Mouse (Mus musculus) liver, adult 2 months (tissue): ENCODE data around the gene Myl9. TPM values are rescaled to one million over a fixed set of nuclear protein-coding genes. Genes with fewer than 3 reads are reported as not detected.
A peak's percentile ranks its signal among the peaks of the same experiment; 100 is the strongest.

Experiments
- DNase-seq: peaks from one replicate; pipeline ENCODE4 v3.0.0-alpha.2; 2011; ENCODE audit warnings: low read depth, low spot score; ENCODE audit errors: extremely low read depth
- H3K27ac ChIP-seq: fragments of 200-500 bp; replicated peaks from 2 replicates; pipeline ENCODE4 v1.5.1; 2012; ENCODE audit warnings: low read depth, mild to moderate bottlenecking, control low read depth, inconsistent platforms, low read length; ENCODE audit not compliant: insufficient read depth
- H3K27me3 ChIP-seq: fragments of 200-500 bp; 2 replicates; pipeline ENCODE4 v1.6.1; 2012; ENCODE audit warnings: mild to moderate bottlenecking, moderate library complexity, low read length, inconsistent platforms; ENCODE audit not compliant: control insufficient read depth, insufficient read depth
- H3K36me3 ChIP-seq: fragments of 200-500 bp; 2 replicates; pipeline ENCODE4 v1.6.1; 2012; ENCODE audit warnings: low read length, inconsistent platforms; ENCODE audit not compliant: control insufficient read depth, insufficient read depth
- H3K4me1 ChIP-seq: fragments of 200-500 bp; 2 replicates; pipeline ENCODE4 v1.6.1; 2011; ENCODE audit warnings: low read length; ENCODE audit not compliant: control insufficient read depth, insufficient read depth
- H3K4me3 ChIP-seq: fragments of 200-500 bp; 2 replicates; pipeline ENCODE4 v1.5.1; 2011; ENCODE audit warnings: low read depth, mild to moderate bottlenecking, control low read depth, low read length, moderate library complexity; ENCODE audit not compliant: insufficient read depth
- H3K79me2 ChIP-seq: fragments of 200-500 bp; 2 replicates; pipeline ENCODE4 v1.6.1; 2012; ENCODE audit warnings: inconsistent platforms, mild to moderate bottlenecking, low read length, moderate library complexity; ENCODE audit not compliant: control insufficient read depth, insufficient read depth
- H3K9ac ChIP-seq: fragments of 200-500 bp; 2 replicates; pipeline ENCODE4 v1.6.1; 2012; ENCODE audit warnings: low read depth, mild to moderate bottlenecking, control low read depth, inconsistent platforms, low read length
- CTCF ChIP-seq: fragments of 200-500 bp; IDR thresholded peaks from 2 replicates; pipeline ENCODE4 v1.5.1; 2011; ENCODE audit warnings: low read depth, low read length, control low read depth
- POLR2A ChIP-seq: fragments of 200-500 bp; IDR thresholded peaks from 2 replicates; pipeline ENCODE4 v1.6.1; 2011; ENCODE audit warnings: low read length, control low read depth; ENCODE audit not compliant: insufficient read depth; ENCODE audit errors: extremely low read depth
- WGBS: fragments of 180-500 bp; shearing (Covaris S2); methylation state at CpG from one replicate; pipeline ENCODE4 v1.1.7; 2018; 5-methylcytosine and 5-hydroxymethylcytosine counted together
- polyA plus RNA-seq: library from polyadenylated mRNA; depleted of rRNA; stranded (reverse); fragments of >200 nt; gene quantifications from 2 replicates; pipeline ENCODE4 v1.2.3, GENCODE M21; 2012
- total RNA-seq: library from RNA; depleted of rRNA; stranded (reverse); fragments of >200 nt; gene quantifications from 2 replicates; pipeline ENCODE4 v1.2.3, GENCODE M21; 2014

Myl9 gene
- total and polyA plus RNA-seq, 2 experiments = 4.6 to 5.6 TPM

GRCm38 (mm10) chr2:156731592-156731991 lies 43.6 kb upstream of the Myl9 start:
- no peak for DNase-seq
- no peaks in the 10 kb centered on the region for H3K27me3 ChIP-seq
- no peak overlapping the region for H3K4me3 ChIP-seq
- no peak for TF ChIP-seq CTCF
- TF ChIP-seq POLR2A = no peak
- H3K79me2 ChIP-seq = peaks cover 13% of the 10 kb centered on the region
- H3K27ac ChIP-seq = peak overlapping the region; percentile 34; the same call in 1 of the 2 replicates
- H3K36me3 ChIP-seq = no peaks in the 10 kb centered on the region
- H3K4me1 ChIP-seq = peaks cover 13% of the 10 kb centered on the region
- H3K9ac ChIP-seq = no peak overlapping the region

- Histone ChIP-seq H3K36me3 (no peaks in the 10 kb centered on the region), H3K4me3 (no peak overlapping the region), H3K9ac (no peak overlapping the region), H3K4me1 (peaks cover 13% of the 10 kb centered on the region), H3K27me3 (no peaks in the 10 kb centered on the region), H3K79me2 (peaks cover 13% of the 10 kb centered on the region), H3K27ac (peak overlapping the region; percentile 34; the same call in 1 of the 2 replicates)
- 19% methylated on average over 6 of the region's 6 CpGs for WGBS
- DNase-seq = peak; percentile 91
- TF ChIP-seq CTCF (no peak), POLR2A (no peak)
These were observed 43.1 kb upstream of the Myl9 start for GRCm38 (mm10) chr2:156732109-156732508.

- H3K79me2 ChIP-seq = peaks cover 13% of the 10 kb centered on the region
- no peak overlapping the region for H3K9ac ChIP-seq
- H3K4me3 ChIP-seq = no peak overlapping the region
- WGBS = 89% methylated on average over 3 of the region's 3 CpGs
- no peaks in the 10 kb centered on the region for H3K36me3 ChIP-seq
- H3K27ac ChIP-seq = no peak overlapping the region
- DNase-seq = no peak
- no peak for TF ChIP-seq CTCF
- no peak for TF ChIP-seq POLR2A
- peaks cover 11% of the 10 kb centered on the region for H3K4me1 ChIP-seq
- no peaks in the 10 kb centered on the region for H3K27me3 ChIP-seq
These were observed 39.4 kb upstream of the Myl9 start for GRCm38 (mm10) chr2:156735761-156736335.

- no peak for DNase-seq
These were observed 38.4 kb upstream of the Myl9 start for GRCm38 (mm10) chr2:156736846-156737245.

GRCm38 (mm10) chr2:156737976-156738375 lies 37.2 kb upstream of the Myl9 start:
- TF ChIP-seq POLR2A = no peak
- no peak for TF ChIP-seq CTCF
- 67% methylated on average over 7 of the region's 7 CpGs for WGBS
- H3K4me3 ChIP-seq = no peak overlapping the region
- H3K36me3 ChIP-seq = no peaks in the 10 kb centered on the region
- H3K27me3 ChIP-seq = no peaks in the 10 kb centered on the region
- peaks cover 17% of the 10 kb centered on the region for H3K79me2 ChIP-seq
- peaks cover 2% of the 10 kb centered on the region; the same call in 1 of the 2 replicates for H3K4me1 ChIP-seq
- H3K9ac ChIP-seq = no peak overlapping the region
- DNase-seq = no peak
- H3K27ac ChIP-seq = no peak overlapping the region

More at GRCm38 (mm10) chr2:156736846-156737245, 38.4 kb upstream of the Myl9 start:
- no peaks in the 10 kb centered on the region for H3K27me3 ChIP-seq
- no peak overlapping the region for H3K27ac ChIP-seq
- no peak overlapping the region for H3K9ac ChIP-seq
- TF ChIP-seq POLR2A = no peak
- no peak for TF ChIP-seq CTCF
- WGBS = 66% methylated on average over 7 of the region's 7 CpGs
- no peaks in the 10 kb centered on the region for H3K36me3 ChIP-seq
- peaks cover 17% of the 10 kb centered on the region for H3K79me2 ChIP-seq
- H3K4me1 ChIP-seq = peaks cover 8% of the 10 kb centered on the region
- H3K4me3 ChIP-seq = no peak overlapping the region

GRCm38 (mm10) chr2:156741265-156741664 lies 34.0 kb upstream of the Myl9 start:
- no peak overlapping the region for H3K4me3 ChIP-seq
- no peak overlapping the region for H3K27ac ChIP-seq
- 83% methylated on average over 9 of the region's 9 CpGs for WGBS
- H3K27me3 ChIP-seq = no peaks in the 10 kb centered on the region
- DNase-seq = no peak
- H3K36me3 ChIP-seq = no peaks in the 10 kb centered on the region
- H3K79me2 ChIP-seq = peaks cover 8% of the 10 kb centered on the region
- peaks cover 2% of the 10 kb centered on the region; the same call in 1 of the 2 replicates for H3K4me1 ChIP-seq
- TF ChIP-seq POLR2A (no peak), CTCF (no peak)
- H3K9ac ChIP-seq = no peak overlapping the region
